Mouse (Mus musculus): Measurements from ENCODE around the gene Gm9195.

DNA sequence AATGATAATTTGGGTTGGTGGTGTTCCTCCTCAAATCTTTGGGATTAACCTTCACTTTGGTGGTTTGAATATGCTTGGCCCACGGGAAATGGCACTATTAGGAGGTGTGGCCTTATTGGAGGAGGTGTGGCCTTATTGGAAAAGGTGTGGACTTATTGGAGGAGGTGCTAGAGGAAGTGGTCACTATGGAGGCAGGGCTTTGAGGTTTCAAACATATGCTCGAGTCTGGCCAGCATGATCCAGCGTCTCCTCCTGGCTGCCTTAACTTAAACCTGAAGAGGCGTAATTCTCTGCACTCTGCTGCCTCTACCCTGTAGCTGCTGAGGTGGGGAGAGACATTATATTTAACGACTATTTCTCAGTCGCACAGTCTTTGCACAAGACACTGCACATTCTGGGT lies 11.6 kb upstream of the Gm9195 start:
- TF ChIP-seq CTCF (IDR thresholded peaks at IDR 0.05; ENCODE audit: low read depth) (no peak), EP300 (IDR thresholded peaks at IDR 0.05; ENCODE audit: low read depth) (no peak)

All from liver, postnatal 0 days (tissue).